Mouse (Mus musculus) mouse trophoblast stem cell (cell line): ENCODE measurements at regions not wholly inside any gene's neighbourhood (a gene's known extent, or its start where the extent isn't known, plus 50 kb on each side); places are given as distances from the start of the nearest gene placed in this dataset.

Experiments used
- in situ Hi-C, 2 experiments: fragments of 300-500 bp; cut with MseI, MboI; formaldehyde crosslinking; loops; 2 replicates in 1 of 2; 3 replicates in 1 of 2; pipeline ENCODE4 v1.15.1; 2025

GRCm38 (mm10) chr10:111782195-111782810 is 190.2 kb upstream of the Krr1 start:
- in situ Hi-C loops = no loop called here

- in situ Hi-C loops = no loop called here
Measured at GRCm38 (mm10) chr10:111783496-111783895, 189.0 kb upstream of the Krr1 start.

GRCm38 (mm10) chr10:111784065-111784853 is 188.2 kb upstream of the Krr1 start:
- in situ Hi-C loops = no loop called here

- in situ Hi-C loops = no loop called here
Measured at GRCm38 (mm10) chr10:111787175-111787574, 185.3 kb upstream of the Krr1 start.

GRCm38 (mm10) chr10:111789264-111789663 is 183.2 kb upstream of the Krr1 start:
- in situ Hi-C loops = no loop called here

- in situ Hi-C loops = no loop called here
Measured at GRCm38 (mm10) chr10:111790911-111791310, 181.6 kb upstream of the Krr1 start.

- in situ Hi-C loops = no loop called here
Measured at GRCm38 (mm10) chr10:111795056-111795455, 177.4 kb upstream of the Krr1 start.

GRCm38 (mm10) chr10:111795756-111796155 is 176.7 kb upstream of the Krr1 start:
- in situ Hi-C loops = no loop called here

GRCm38 (mm10) chr10:111798851-111799281 is 173.6 kb upstream of the Krr1 start:
- in situ Hi-C loops = no loop called here

GRCm38 (mm10) chr10:111799850-111800589 is 172.4 kb upstream of the Krr1 start:
- in situ Hi-C loops = no loop called here

- in situ Hi-C loops = no loop called here
Measured at GRCm38 (mm10) chr10:111800590-111800935, 171.9 kb upstream of the Krr1 start.

- in situ Hi-C loops = no loop called here
Measured at GRCm38 (mm10) chr10:111801021-111801793, 171.3 kb upstream of the Krr1 start.

- in situ Hi-C loops = no loop called here
Measured at GRCm38 (mm10) chr10:111801794-111802359, 170.6 kb upstream of the Krr1 start.

GRCm38 (mm10) chr10:111806333-111806732 is 166.1 kb upstream of the Krr1 start:
- in situ Hi-C loops = no loop called here

- in situ Hi-C loops = no loop called here
Measured at GRCm38 (mm10) chr10:111806916-111807315, 165.5 kb upstream of the Krr1 start.

- in situ Hi-C loops = no loop called here
Measured at GRCm38 (mm10) chr10:111813736-111814135, 158.7 kb upstream of the Krr1 start.

- in situ Hi-C loops = no loop called here
Measured at GRCm38 (mm10) chr10:111814648-111815047, 157.8 kb upstream of the Krr1 start.

GRCm38 (mm10) chr10:111815160-111815559 is 157.3 kb upstream of the Krr1 start:
- in situ Hi-C loops = no loop called here

GRCm38 (mm10) chr10:111815821-111816599 is 156.5 kb upstream of the Krr1 start:
- in situ Hi-C loops = no loop called here

- in situ Hi-C loops = no loop called here
Measured at GRCm38 (mm10) chr10:111819755-111820451, 152.6 kb upstream of the Krr1 start.
